Mouse (Mus musculus) bone marrow macrophage, adult 2 months (primary cell): ENCODE results near the gene Thoc3.

Source experiments
- CTCF ChIP-seq: IDR thresholded peaks from 2 replicates; pipeline ENCODE4 v1.5.1; 2012; ENCODE audit warnings: low read depth, mild to moderate bottlenecking, low read length, moderate library complexity
- POLR2A ChIP-seq: IDR thresholded peaks from 2 replicates; pipeline ENCODE4 v1.6.1; 2012; ENCODE audit warnings: mild to moderate bottlenecking, low read depth, low read length, borderline replicate concordance

DNA sequence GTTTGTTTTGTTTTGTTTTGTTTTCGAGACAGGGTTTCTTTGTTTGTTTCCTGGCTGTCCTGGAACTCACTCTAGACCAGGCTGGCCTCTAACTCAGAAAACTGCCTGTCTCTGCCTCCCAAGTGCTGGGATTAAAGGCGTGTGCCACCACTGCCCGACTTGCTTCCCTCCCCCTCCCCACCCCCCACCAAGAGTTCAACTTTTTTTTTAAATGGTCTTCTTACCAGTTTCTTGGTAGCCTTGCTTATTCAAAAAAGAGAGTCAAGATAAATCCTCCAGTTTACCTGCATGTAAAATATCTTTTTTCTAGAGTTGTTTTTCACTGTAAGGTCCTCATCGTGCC, 334 bp upstream of the Thoc3 start:
- TF ChIP-seq POLR2A = no peak
- no peak for TF ChIP-seq CTCF
